Mouse (Mus musculus) intestine, postnatal 0 days (tissue): Measurements from ENCODE around the gene Spats2. TPM values are rescaled to one million over a fixed set of nuclear protein-coding genes. Genes with fewer than 3 reads are reported as not detected.

Experiments used
- ATAC-seq: fragments of 200-750 bp; cut with Nextera tagmentation; 2 replicates; pipeline ENCODE4 v1.8.0; 2017; ENCODE audit warnings: mild to moderate bottlenecking, moderate TSS enrichment, moderate library complexity
- H3K27ac ChIP-seq: fragments of 300-500 bp; sonication (generic); 2 replicates; pipeline ENCODE4 v1.5.1; 2014; ENCODE audit warnings: mild to moderate bottlenecking, low read depth, low read length, moderate library complexity
- H3K27me3 ChIP-seq: fragments of 300-500 bp; sonication (generic); replicated peaks from 2 replicates; pipeline ENCODE4 v1.6.1; 2014; ENCODE audit warnings: low read length, mixed read lengths; ENCODE audit not compliant: control insufficient read depth, insufficient read depth
- H3K36me3 ChIP-seq: fragments of 300-500 bp; sonication (generic); 2 replicates; pipeline ENCODE4 v1.6.1; 2014; ENCODE audit warnings: mild to moderate bottlenecking, moderate library complexity; ENCODE audit not compliant: control insufficient read depth, insufficient read depth
- H3K4me1 ChIP-seq: fragments of 300-500 bp; sonication (generic); replicated peaks from 2 replicates; pipeline ENCODE4 v1.6.1; 2014; ENCODE audit warnings: antibody characterized with exemption, low read length, mixed read lengths; ENCODE audit not compliant: control insufficient read depth, insufficient read depth
- H3K4me2 ChIP-seq: fragments of 300-500 bp; sonication (generic); replicated peaks from 2 replicates; pipeline ENCODE4 v1.6.1; 2014; ENCODE audit warnings: low read depth, mild to moderate bottlenecking, moderate library complexity
- H3K4me3 ChIP-seq: fragments of 300-500 bp; sonication (generic); 2 replicates; pipeline ENCODE4 v1.5.1; 2014; ENCODE audit warnings: low read depth, low read length
- H3K9ac ChIP-seq: fragments of 300-500 bp; sonication (generic); 2 replicates; pipeline ENCODE4 v1.6.1; 2014; ENCODE audit warnings: mild to moderate bottlenecking, low read depth, low read length
- H3K9me3 ChIP-seq: fragments of 300-500 bp; sonication (generic); 2 replicates; pipeline ENCODE4 v1.6.1; 2016; ENCODE audit warnings: mixed run types; ENCODE audit not compliant: control insufficient read depth
- CTCF ChIP-seq: sonication (generic); IDR thresholded peaks from 2 replicates; pipeline ENCODE4 v1.5.1; 2016; ENCODE audit warnings: low read depth, mild to moderate bottlenecking, control low read depth, antibody characterized with exemption, moderate library complexity
- WGBS: fragments of 180-500 bp; shearing (Covaris S2); extraction: QIAGEN DNeasy Blood & Tissue Kit; methylation state at CpG from one replicate; pipeline ENCODE4 v1.1.7; 2014; 5-methylcytosine and 5-hydroxymethylcytosine counted together
- microRNA-seq: library from miRNA; unstranded; fragments of <30 nt; microRNA quantifications from one replicate; pipeline ENCODE4, GENCODE M21; 2016
- polyA plus RNA-seq: library from polyadenylated mRNA; unstranded; fragments of >200 nt; fragmentation: Nextera tagmentation; extraction: Ambion mirVana; gene quantifications from 2 replicates; pipeline ENCODE4 v1.2.1, GENCODE M21; 2015

Gene Spats2
- polyA plus RNA-seq, 1 experiment from 2014 or later = 14.3 TPM

DNA sequence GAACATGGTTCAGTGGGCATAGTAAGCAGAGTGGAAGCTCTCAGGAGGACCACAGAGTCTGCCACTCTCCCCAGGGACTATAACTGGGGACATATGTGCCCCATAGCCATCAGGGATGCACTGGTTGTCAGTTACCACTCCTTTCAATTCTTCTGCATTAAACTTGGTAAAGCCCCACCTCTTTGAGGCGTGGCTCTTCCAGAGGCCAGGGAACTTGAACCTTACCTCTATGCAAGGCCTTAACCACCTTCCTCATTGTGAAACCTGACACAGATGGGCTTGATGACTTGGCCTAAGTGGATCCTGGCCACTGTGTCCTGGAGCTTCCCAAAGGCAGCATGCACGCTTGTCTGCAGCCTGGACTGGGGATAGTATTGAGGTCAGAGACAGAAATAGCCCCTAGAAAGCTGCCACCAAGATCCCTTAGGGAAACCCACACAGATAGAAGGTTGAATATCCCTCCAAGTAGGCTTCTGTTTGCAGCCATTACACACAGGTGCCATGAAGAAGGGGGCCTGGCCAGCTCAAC is 128.8 kb downstream of the Spats2 start:
- Histone ChIP-seq H3K9ac (no peak overlapping the region), H3K4me1 (0 out of 2 replicates have a peak, but pooled peaks cover 7% of the 10 kb centered on the region), H3K4me3 (no peak overlapping the region), H3K4me2 (no peak overlapping the region), H3K36me3 (peaks cover 2% of the 10 kb centered on the region; the same call in 1 of the 2 replicates), H3K9me3 (no peaks in the 10 kb centered on the region), H3K27me3 (no peaks in the 10 kb centered on the region), H3K27ac (no peak overlapping the region; the same call in 1 of the 2 replicates)
- 56% methylated on average over 2 of the region's 2 CpGs for WGBS
- TF ChIP-seq CTCF = no peak
- ATAC-seq = no peak

DNA sequence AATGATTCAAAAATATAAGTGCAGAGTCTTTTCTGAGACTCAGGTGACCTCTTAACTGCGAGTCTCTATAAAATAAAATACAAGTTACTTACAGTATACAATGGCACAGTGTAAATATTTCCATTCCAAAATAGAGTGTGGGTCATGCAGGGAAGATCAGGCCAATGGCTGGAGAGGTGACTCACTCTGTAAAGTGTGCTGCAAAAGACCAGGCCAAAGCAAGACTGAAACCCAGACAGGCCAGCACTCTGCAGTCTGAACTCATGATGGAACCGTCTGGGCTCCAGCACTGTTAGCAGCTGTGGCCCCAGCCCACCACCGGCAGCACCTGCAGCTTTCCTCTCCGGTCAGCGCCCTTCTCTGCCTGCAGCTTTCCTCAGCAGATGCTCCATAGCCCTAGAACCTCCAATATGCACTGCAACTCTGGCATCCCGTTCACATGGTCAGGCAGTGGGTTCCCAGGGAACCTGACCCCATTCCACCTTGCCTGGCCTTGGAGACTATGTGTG is 129.6 kb downstream of the Spats2 start:
- Histone ChIP-seq H3K27me3 (no peaks in the 10 kb centered on the region), H3K27ac (no peak overlapping the region), H3K9ac (no peak overlapping the region), H3K4me3 (no peak overlapping the region), H3K36me3 (no peaks in the 10 kb centered on the region), H3K4me1 (0 out of 2 replicates have a peak, but pooled peaks cover 7% of the 10 kb centered on the region), H3K4me2 (no peak overlapping the region), H3K9me3 (no peaks in the 10 kb centered on the region)
- 85% methylated on average over 6 of the region's 6 CpGs for WGBS
- no peak for TF ChIP-seq CTCF
- no peak for ATAC-seq

DNA sequence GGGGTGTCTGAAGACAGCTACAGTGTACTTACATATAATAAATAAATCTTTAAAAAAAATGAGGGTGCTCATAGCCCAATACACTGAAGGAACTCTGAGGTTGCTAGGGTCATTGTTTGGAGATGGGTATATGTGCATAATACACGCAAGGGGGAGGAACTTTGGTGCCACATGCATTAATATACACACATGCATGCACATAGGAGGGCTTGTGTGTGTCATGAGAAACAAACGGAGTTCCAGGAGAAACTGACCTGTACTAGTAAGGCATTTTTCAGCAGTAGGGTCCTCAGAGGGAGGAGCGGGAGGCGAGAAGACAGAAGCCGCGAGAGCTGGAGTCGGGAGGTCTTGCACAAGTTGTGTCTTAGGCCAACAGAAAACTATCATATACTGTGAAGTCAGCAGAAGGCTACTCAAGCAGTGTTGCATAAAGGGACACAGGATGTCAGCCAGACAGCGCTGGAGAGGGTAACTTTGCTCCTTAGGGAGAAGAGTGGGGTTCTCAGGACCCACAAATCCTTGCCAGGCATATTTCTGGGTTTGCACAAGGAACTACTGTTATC is 133.5 kb downstream of the Spats2 start:
- TF ChIP-seq CTCF = no peak

DNA sequence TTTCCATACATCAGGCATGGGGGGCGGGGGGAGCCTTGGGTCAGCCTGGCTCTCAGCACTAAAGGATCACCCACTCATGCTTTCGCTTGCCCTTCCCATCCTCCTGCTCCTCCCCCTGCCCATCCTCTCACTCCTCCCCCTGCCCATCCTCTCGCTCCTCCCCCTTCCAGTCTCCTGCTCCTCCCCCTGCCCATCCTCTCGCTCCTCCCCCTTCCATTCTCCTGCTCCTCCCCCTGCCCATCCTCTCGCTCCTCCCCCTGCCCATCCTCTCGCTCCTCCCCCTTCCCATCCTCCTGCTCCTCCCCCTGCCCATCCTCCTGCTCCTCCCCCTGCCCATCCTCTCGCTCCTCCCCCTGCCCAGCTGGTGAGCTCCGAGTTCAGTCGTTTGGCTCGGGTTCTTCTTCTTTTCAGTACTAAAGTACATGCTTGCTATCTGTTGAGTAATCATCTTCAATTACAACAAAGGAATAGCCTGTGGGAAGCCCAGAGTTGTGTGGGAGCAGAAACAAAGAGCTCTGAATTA is 134.1 kb downstream of the Spats2 start:
- Histone ChIP-seq H3K27ac (peak overlapping the region; percentile 21; the same call in 1 of the 2 replicates), H3K4me3 (peak overlapping the region; percentile 15; the same call in 1 of the 2 replicates), H3K9me3 (no peaks in the 10 kb centered on the region), H3K27me3 (no peaks in the 10 kb centered on the region), H3K9ac (no peak overlapping the region), H3K4me1 (0 out of 2 replicates have a peak, but pooled peaks cover under 1% of the 10 kb centered on the region), H3K4me2 (peak overlapping the region; percentile 54), H3K36me3 (no peaks in the 10 kb centered on the region)
- WGBS = 2% methylated on average over 10 of the region's 10 CpGs
- no peak for TF ChIP-seq CTCF
- ATAC-seq = peak; percentile 50

More for the DNA sequence above, 133.5 kb downstream of the Spats2 start:
- Histone ChIP-seq H3K4me3 (no peak overlapping the region), H3K27ac (no peak overlapping the region), H3K27me3 (no peaks in the 10 kb centered on the region), H3K9ac (no peak overlapping the region), H3K4me2 (peak overlapping the region; percentile 50), H3K9me3 (no peaks in the 10 kb centered on the region), H3K4me1 (0 out of 2 replicates have a peak, but pooled peaks cover 4% of the 10 kb centered on the region), H3K36me3 (no peaks in the 10 kb centered on the region)
- 53% methylated on average over 8 of the region's 8 CpGs for WGBS
- ATAC-seq = peak; percentile 37; the same call in 1 of the 2 replicates

DNA sequence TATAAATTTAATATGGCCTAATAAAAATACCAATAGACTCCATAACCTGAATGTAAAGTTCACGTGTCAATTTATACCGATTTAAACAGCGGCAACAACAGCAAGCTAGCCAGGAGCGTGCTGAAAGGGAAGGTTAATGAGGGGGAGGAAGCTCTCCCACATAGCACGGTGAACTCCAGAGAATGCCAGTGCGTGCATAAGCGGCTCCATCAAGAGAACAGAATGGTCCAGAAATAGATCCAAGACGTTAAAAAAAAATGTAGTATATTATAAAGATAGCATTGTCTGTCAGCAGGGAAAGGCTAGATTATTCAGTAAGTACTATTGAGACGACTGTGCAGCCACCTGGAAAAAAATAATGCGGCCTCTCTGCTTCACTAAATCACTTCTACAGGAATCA is 137.0 kb downstream of the Spats2 start:
- Histone ChIP-seq H3K4me1 (no peaks in the 10 kb centered on the region), H3K36me3 (no peaks in the 10 kb centered on the region), H3K4me3 (no peak overlapping the region), H3K27me3 (no peaks in the 10 kb centered on the region), H3K4me2 (no peak overlapping the region), H3K9me3 (no peaks in the 10 kb centered on the region), H3K27ac (no peak overlapping the region), H3K9ac (no peak overlapping the region)
- WGBS = 46% methylated on average over 10 of the region's 10 CpGs
- no peak for ATAC-seq
- TF ChIP-seq CTCF = no peak

Small RNAs within 50 kb of the gene (microRNA-seq; reads per million reads assigned to microRNA genes)
- gene Mir6960 = not detected

Other genes starting within 250 kb of the Spats2 start
- gene Rhebl1, start 231.4 kb upstream of the Spats2 start, polyA plus RNA-seq = 9.4 and 9.7 TPM in 2 replicates
- 0.88 and 0.93 TPM in 2 replicates for gene Dhh, start 227.4 kb upstream of the Spats2 start, polyA plus RNA-seq
- 27.0 and 30.6 TPM in 2 replicates for gene Lmbr1l, start 207.7 kb upstream of the Spats2 start, polyA plus RNA-seq
- gene Tuba1b, start 191.4 kb upstream of the Spats2 start, polyA plus RNA-seq = 391 and 435 TPM in 2 replicates
- gene Gm49450, start 172.4 kb upstream of the Spats2 start, polyA plus RNA-seq = not detected in 2 replicates
- gene Tuba1a, start 172.2 kb upstream of the Spats2 start, polyA plus RNA-seq = 457 and 503 TPM in 2 replicates
- 271 and 315 TPM in 2 replicates for gene Tuba1c, start 96.0 kb upstream of the Spats2 start, polyA plus RNA-seq
- 29.8 and 32.7 TPM in 2 replicates for gene Prph, start 70.7 kb upstream of the Spats2 start, polyA plus RNA-seq
- gene Troap, start 51.3 kb upstream of the Spats2 start, polyA plus RNA-seq = 4.8 TPM in 2 replicates
- gene C1ql4, start 38.1 kb upstream of the Spats2 start, polyA plus RNA-seq = 0.10 and 0.17 TPM in 2 replicates
- 52.9 and 55.7 TPM in 2 replicates for gene Dnajc22, start 32.7 kb upstream of the Spats2 start, polyA plus RNA-seq
- gene Kcnh3, start 98.9 kb downstream of the Spats2 start, polyA plus RNA-seq = 0.20 and 0.48 TPM in 2 replicates
- gene Mcrs1, start 126.0 kb downstream of the Spats2 start, polyA plus RNA-seq = 86.8 and 92.0 TPM in 2 replicates
- gene Prpf40b, start 169.2 kb downstream of the Spats2 start, polyA plus RNA-seq = 10.8 and 12.7 TPM in 2 replicates
- not detected in 2 replicates for gene Fam186b, start 170.0 kb downstream of the Spats2 start, polyA plus RNA-seq
- 5.6 and 5.9 TPM in 2 replicates for gene Fmnl3, start 244.6 kb downstream of the Spats2 start, polyA plus RNA-seq